Mouse (Mus musculus) effector memory CD4-positive, alpha-beta T cell, adult 5 months (primary cell): Measurements from ENCODE around the gene Daam1. TPM values are rescaled to one million over a fixed set of nuclear protein-coding genes. Genes with fewer than 3 reads are reported as not detected.

Experiments
- polyA plus RNA-seq: library from polyadenylated mRNA; unstranded; fragments of 100-300 nt; shearing (Covaris generic); gene quantifications from one replicate; pipeline ENCODE4 v1.2.1, GENCODE M21; 2017

The Daam1 gene
- polyA plus RNA-seq = 8.7 TPM

DNA sequence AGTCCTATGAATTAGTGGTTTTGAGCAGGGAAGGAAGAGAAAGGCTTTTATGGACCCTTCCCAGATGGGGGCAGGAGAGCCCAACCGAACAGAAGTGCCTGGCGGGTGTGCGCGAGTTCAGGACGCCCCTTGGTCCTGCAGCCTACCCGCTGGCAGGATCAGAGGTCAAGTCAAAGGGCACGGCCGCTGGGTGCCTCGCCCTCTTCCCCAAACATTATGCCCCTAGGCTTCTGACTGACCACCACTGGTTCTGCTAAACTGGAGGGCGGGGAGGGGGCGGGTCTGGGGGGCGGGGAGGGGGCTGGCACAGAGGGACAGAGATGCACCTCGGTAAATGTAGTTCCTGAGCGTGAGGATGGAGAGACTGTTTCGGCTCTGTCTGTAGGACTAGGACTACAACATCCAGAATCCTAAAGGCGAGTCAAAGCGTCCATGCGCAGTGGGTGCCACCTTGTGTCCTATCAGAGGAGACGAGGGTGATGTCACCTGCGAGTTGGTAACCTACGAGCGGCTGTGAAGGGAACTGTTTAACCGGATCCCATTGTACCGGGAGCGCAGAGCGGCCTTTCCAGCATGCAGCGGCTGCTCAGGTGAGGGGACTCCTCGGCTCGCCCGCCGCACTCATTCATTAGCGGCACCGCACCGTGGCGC is at the start of gene Daam1:
Gene Daam1, plus strand, starts transcription at position 472 of the 651 bp plus-strand sequence.

Other genes starting within 250 kb of the Daam1 start
- gene Gpr135, start 240.0 kb downstream of the Daam1 start, polyA plus RNA-seq = 0.31 TPM